Mouse (Mus musculus) bone marrow macrophage, adult 2 months (primary cell): ENCODE results near the gene Fgd6.

Source experiments
- CTCF ChIP-seq: IDR thresholded peaks from 2 replicates; pipeline ENCODE4 v1.5.1; 2012; ENCODE audit warnings: low read depth, mild to moderate bottlenecking, low read length, moderate library complexity
- POLR2A ChIP-seq: IDR thresholded peaks from 2 replicates; pipeline ENCODE4 v1.6.1; 2012; ENCODE audit warnings: mild to moderate bottlenecking, low read depth, low read length, borderline replicate concordance

- TF ChIP-seq CTCF (no peak), POLR2A (no peak)
These were observed 7.3 kb upstream of the Fgd6 start for GRCm38 (mm10) chr10:94028493-94028892.
